Mouse (Mus musculus) embryonic stem cell, embryonic (primary cell): Measurements from ENCODE around the gene Slc2a8.

Source experiments
- CTCF ChIA-PET, 4 experiments: fragments of 300-600 bp in 2 of 4; fragments of 350-600 bp in 2 of 4; sonication (Branson Sonifier 250); formaldehyde crosslinking; loops; one replicate each; lab custom pipeline; 2022; ENCODE audit warnings: inconsistent platforms in 2 of 4; lab: Charles Lee
- POLR2A ChIA-PET, 4 experiments: fragments of 300-600 bp in 2 of 4; fragments of 350-600 bp in 2 of 4; sonication (Branson Sonifier 250); formaldehyde crosslinking; loops; one replicate each; lab custom pipeline; 2022; ENCODE audit warnings: antibody characterized with exemption in 4 of 4, inconsistent platforms in 1 of 4; lab: Charles Lee

The Slc2a8 gene

DNA sequence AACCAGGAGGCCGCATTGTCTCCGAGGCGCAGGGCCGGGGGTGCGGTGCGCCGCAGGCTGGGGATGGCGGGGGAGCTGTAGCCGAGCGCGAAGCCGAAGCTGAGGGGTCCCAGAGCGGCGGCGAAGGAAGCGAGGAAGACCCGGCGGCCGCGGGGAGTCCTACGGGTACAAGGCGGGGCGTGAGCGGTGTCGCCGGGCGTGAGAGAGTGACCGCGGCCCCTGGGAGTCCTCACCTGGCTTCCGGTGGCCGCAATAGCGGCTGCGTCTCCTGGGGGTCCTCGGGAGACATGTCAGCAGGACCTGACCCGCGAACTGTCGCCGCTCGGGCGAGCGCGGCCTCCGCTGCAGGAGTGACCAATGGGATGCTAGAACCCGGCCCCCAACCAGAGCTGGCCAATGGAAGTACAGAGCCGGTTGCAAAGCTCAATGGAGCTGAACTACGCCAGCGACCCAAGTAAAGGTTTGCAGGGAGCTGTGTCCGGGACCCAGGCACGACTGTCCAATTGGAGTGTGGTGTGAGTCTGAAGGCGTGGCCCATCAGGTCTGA, at the start of gene Slc2a8:
Slc2a8 (minus strand) TSS at position 359 of the 547 bp plus-strand sequence.
- ChIA-PET CTCF (interaction anchor here (0.6 to 2.1 kb wide), 40 partner anchors 9 to 1522 kb away, joined by 3 to 14 read pairs (median 4); partner anchors contain the start of genes Garnl3 (in 2 of the 4), Lrsam1 (in 1 of the 4), Rpl12 (in 1 of the 4) and Tor2a (in 1 of the 4)), POLR2A (interaction anchor here (0.6 to 17.2 kb wide), 88 partner anchors 8 to 721 kb away, joined by 3 to 290 read pairs (median 4); partner anchors contain the start of genes Lrsam1 (in 3 of the 4), Rpl12 (in 3 of the 4), Angptl2 (in 2 of the 4) and Garnl3 (in 2 of the 4))

GRCm38 (mm10) chr2:33025040-33025439, 43.2 kb upstream of the Slc2a8 start:
- ChIA-PET POLR2A (interaction anchor here in 3 of 4 experiments (0.6 to 2.1 kb wide), 24 partner anchors 8 to 268 kb away, joined by 3 to 6 read pairs (median 3); partner anchors contain the start of genes Lrsam1 (in 2 of the 3), Rpl12 (in 2 of the 3), Garnl3 (in 1 of the 3) and Slc2a8 (in 1 of the 3)), CTCF (interaction anchor here (0.6 to 1.6 kb wide), 8 partner anchors 9 to 377 kb away, joined by 3 to 6 read pairs (median 3); no protein-coding TSS in a partner anchor)

- ChIA-PET POLR2A (interaction anchor here in 2 of 4 experiments (0.7 to 2.1 kb wide), 16 partner anchors 8 to 267 kb away, joined by 3 to 6 read pairs (median 3); partner anchors contain the start of genes Lrsam1 (in 2 of the 2), Rpl12 (in 2 of the 2), Slc2a8 (in 1 of the 2) and Tor2a (in 1 of the 2)), CTCF (interaction anchor here (0.5 to 1.6 kb wide), 7 partner anchors 52 to 324 kb away, joined by 3 to 6 read pairs (median 4); no protein-coding TSS in a partner anchor)
Observed at GRCm38 (mm10) chr2:33024564-33024963, 42.7 kb upstream of the Slc2a8 start.

DNA sequence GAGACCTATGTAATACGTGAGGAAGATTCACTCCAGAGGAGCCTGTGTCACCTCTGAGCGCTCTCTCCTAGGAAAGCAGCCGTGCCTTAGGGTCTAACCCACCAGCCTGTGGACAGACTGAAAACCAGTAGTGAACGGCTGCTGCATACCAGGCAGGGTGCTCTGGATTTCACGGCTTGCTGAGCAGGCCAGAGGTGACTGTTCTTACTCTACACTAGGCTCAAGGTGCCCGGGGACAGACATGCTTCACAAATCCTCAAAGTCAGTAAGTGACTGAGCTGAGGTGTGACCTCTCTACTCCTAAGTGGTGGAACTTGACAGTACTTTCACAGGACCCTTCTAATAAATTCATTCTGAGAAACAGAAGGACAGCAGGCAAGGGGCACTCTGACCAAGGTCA, 41.0 kb upstream of the Slc2a8 start:
- POLR2A ChIA-PET, result interaction anchor here in 2 of 4 experiments (1.0 kb wide), 3 partner anchors 11 to 109 kb away, joined by 3 read pairs; partner anchors contain the start of gene Garnl3 (in 1 of the 2)
- CTCF ChIA-PET, result no interaction called here

GRCm38 (mm10) chr2:33018026-33018425, 36.1 kb upstream of the Slc2a8 start:
- ChIA-PET POLR2A (interaction anchor here in 2 of 4 experiments (0.5 to 1.8 kb wide), 9 partner anchors 10 to 401 kb away, joined by 3 to 9 read pairs (median 3); partner anchors contain the start of genes Lrsam1 (in 1 of the 2), Rpl12 (in 1 of the 2) and Slc2a8 (in 1 of the 2)), CTCF (interaction anchor here in 2 of 4 experiments (1.0 kb wide), 3 partner anchors 18 to 114 kb away, joined by 3 read pairs; partner anchors contain the start of gene Garnl3 (in 1 of the 2))

- CTCF ChIA-PET, result no interaction called here
- POLR2A ChIA-PET, result interaction anchor here in 1 of 4 experiments (1.8 kb wide), 1 partner anchor 56 kb away, joined by 9 read pairs; the partner anchor contains the start of genes Lrsam1 and Rpl12
Observed at GRCm38 (mm10) chr2:33017191-33017590, 35.3 kb upstream of the Slc2a8 start.

- CTCF ChIA-PET, result interaction anchor here in 1 of 4 experiments (0.9 kb wide), 1 partner anchor 9 kb away, joined by 3 read pairs; no protein-coding TSS in a partner anchor
- POLR2A ChIA-PET, result interaction anchor here in 1 of 4 experiments (1.2 kb wide), 1 partner anchor 116 kb away, joined by 3 read pairs; no protein-coding TSS in a partner anchor
Observed at GRCm38 (mm10) chr2:33014877-33015276, 33.0 kb upstream of the Slc2a8 start.

- CTCF ChIA-PET, result interaction anchor here (0.5 to 1.6 kb wide), 15 partner anchors 19 to 485 kb away, joined by 3 to 10 read pairs (median 4); partner anchors contain the start of genes Slc2a8 (in 1 of the 4) and Zbtb43 (in 1 of the 4)
- POLR2A ChIA-PET, result interaction anchor here in 2 of 4 experiments (0.6 to 2.0 kb wide), 7 partner anchors 10 to 549 kb away, joined by 3 to 10 read pairs (median 4); partner anchors contain the start of genes Lrsam1 (in 2 of the 2) and Rpl12 (in 2 of the 2)
Observed at GRCm38 (mm10) chr2:33009055-33009454, 27.2 kb upstream of the Slc2a8 start.

- CTCF ChIA-PET, result interaction anchor here in 2 of 4 experiments (0.7 to 1.3 kb wide), 4 partner anchors 10 to 403 kb away, joined by 3 to 5 read pairs (median 3); no protein-coding TSS in a partner anchor
Observed at GRCm38 (mm10) chr2:33005041-33005440, 23.2 kb upstream of the Slc2a8 start.

DNA sequence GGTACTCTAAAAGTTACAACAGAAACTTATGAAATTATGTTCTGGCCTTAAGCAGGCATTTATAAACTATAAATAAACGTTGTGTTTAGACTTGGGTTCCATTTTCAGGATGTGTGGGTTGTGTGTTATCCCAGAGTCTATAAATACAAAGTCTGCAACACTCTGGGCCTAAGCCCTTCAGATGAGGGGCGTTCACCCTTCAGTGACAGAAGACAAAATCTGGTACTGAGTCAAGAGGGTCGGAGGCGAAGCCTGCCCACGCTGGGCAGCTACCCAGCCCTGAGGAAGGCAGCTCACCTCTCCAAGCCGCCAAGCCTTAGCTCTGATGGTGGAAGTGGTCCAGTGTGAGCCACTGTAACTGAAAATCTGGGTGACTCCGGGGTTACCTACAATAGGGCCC, 20.3 kb upstream of the Slc2a8 start:
- ChIA-PET POLR2A (no interaction called here), CTCF (no interaction called here)

More at GRCm38 (mm10) chr2:33005041-33005440, 23.2 kb upstream of the Slc2a8 start:
- POLR2A ChIA-PET, result interaction anchor here (0.7 to 2.3 kb wide), 11 partner anchors 11 to 1414 kb away, joined by 3 to 7 read pairs (median 4); partner anchors contain the start of genes Lrsam1 (in 2 of the 4), Rpl12 (in 2 of the 4) and Slc2a8 (in 1 of the 4)

DNA sequence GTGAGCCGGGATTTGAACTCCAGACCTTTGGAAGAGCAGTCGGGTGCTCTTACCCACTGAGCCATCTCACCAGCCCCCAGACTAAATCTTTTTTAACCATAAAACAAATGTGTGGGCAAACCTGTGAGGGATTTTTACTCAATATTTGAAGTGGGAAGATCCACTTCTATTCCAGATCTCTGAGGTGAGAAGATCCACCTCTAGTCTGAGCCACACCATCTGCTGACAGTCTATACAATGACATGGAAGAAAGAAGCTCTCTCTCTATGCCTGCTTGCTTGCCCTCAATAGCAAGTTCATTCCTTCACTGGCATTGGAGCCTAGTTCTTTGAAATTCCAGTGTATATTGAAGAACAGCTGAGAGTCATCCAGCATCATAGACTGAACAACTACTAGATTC, 17.9 kb upstream of the Slc2a8 start:
- ChIA-PET POLR2A (interaction anchor here in 2 of 4 experiments (0.5 to 0.9 kb wide), 2 partner anchors 39 to 271 kb away, joined by 3 to 4 read pairs; partner anchors contain the start of genes Lrsam1 (in 1 of the 2) and Rpl12 (in 1 of the 2)), CTCF (interaction anchor here in 1 of 4 experiments (0.5 to 1.5 kb wide), 4 partner anchors 18 to 403 kb away, joined by 3 to 4 read pairs (median 4); partner anchors contain the start of gene Garnl3)

- CTCF ChIA-PET, result interaction anchor here in 3 of 4 experiments (0.5 to 1.1 kb wide), 6 partner anchors 12 to 545 kb away, joined by 3 to 4 read pairs (median 3); partner anchors contain the start of genes Angptl2 (in 1 of the 3), Slc2a8 (in 1 of the 3) and Tor2a (in 1 of the 3)
- POLR2A ChIA-PET, result interaction anchor here in 2 of 4 experiments (0.6 to 2.4 kb wide), 3 partner anchors 31 to 635 kb away, joined by 3 to 8 read pairs (median 4); no protein-coding TSS in a partner anchor
Observed at GRCm38 (mm10) chr2:32997792-32998191, 15.9 kb upstream of the Slc2a8 start.

DNA sequence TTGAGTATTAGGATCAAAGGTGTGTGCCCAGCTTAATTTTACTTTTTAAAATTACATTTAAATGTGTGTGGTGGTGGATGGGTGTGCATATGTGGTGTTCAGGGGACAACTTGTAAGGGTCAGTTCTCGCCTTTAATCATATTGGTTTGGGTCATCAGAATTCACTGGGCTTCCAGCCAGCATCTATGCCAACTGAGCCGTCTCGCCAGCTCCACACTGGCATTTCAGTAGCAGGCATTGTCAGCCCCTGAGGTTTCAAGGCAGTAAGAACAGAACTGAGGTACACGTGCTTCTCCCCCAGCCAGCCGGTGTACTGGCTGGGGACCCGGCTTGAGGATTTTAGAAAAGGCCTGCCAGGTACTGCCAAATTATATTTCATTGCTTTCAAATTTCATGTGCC, 15.2 kb upstream of the Slc2a8 start:
- ChIA-PET POLR2A (interaction anchor here in 3 of 4 experiments (0.6 to 2.4 kb wide), 4 partner anchors 30 to 658 kb away, joined by 3 to 8 read pairs (median 4); partner anchors contain the start of genes Lrsam1 (in 1 of the 3) and Rpl12 (in 1 of the 3)), CTCF (interaction anchor here in 1 of 4 experiments (1.1 kb wide), 1 partner anchor 13 kb away, joined by 3 read pairs; no protein-coding TSS in a partner anchor)

DNA sequence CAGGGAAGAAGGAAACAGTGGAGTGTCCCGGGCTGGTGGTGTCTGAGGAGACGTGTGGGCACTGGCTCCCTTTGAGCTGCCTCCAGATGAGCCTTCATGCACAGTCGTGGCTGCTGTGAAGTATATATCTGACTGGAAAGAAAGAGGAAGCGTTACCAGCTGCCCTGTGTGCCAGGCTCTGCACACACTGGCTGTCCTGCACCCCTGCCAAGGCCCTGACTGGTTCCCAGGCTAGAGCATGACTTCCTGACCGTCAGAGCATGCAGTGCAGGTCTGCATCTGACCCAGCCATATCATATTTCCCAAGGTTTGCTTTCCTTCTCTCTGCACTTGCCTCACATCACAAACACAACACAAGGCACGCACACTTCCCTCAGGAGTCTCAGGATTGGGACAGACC, 10.2 kb upstream of the Slc2a8 start:
- CTCF ChIA-PET, result interaction anchor here in 1 of 4 experiments (0.6 kb wide), 1 partner anchor 428 kb away, joined by 5 read pairs; no protein-coding TSS in a partner anchor
- POLR2A ChIA-PET, result interaction anchor here in 2 of 4 experiments (0.6 to 2.2 kb wide), 9 partner anchors 10 to 224 kb away, joined by 3 to 7 read pairs (median 3); partner anchors contain the start of genes Lrsam1 (in 2 of the 2), Rpl12 (in 2 of the 2), Angptl2 (in 1 of the 2) and Slc2a8 (in 1 of the 2)

- CTCF ChIA-PET, result interaction anchor here in 3 of 4 experiments (0.6 to 1.0 kb wide), 6 partner anchors 8 to 412 kb away, joined by 3 to 6 read pairs (median 3); partner anchors contain the start of gene Slc2a8 (in 1 of the 3)
- POLR2A ChIA-PET, result interaction anchor here in 2 of 4 experiments (0.9 to 1.2 kb wide), 3 partner anchors 26 to 141 kb away, joined by 3 read pairs; partner anchors contain the start of gene Garnl3 (in 1 of the 2)
Observed at GRCm38 (mm10) chr2:32990167-32990832, 8.4 kb upstream of the Slc2a8 start.

DNA sequence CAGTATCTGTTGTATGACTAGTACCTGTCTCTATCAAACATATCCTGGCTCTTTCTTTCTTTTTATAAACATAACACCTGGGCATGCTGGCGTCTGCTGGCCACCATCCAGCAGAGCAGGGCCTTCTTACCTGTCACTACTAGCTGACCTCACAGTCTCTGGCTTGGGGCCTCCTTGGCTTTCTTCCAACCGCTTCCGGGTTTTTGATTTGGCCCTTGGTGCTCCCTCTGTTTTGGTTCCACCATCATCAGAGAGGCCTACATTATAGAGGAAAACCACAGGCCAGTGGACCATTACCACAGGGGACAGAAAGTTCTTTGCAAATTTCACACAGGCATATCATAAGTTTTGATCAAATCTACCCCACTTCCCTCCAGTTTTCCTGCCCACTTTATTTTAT, 7.5 kb upstream of the Slc2a8 start:
- ChIA-PET CTCF (interaction anchor here in 2 of 4 experiments (0.6 to 1.0 kb wide), 4 partner anchors 17 to 413 kb away, joined by 3 to 5 read pairs (median 3); no protein-coding TSS in a partner anchor), POLR2A (interaction anchor here in 2 of 4 experiments (0.5 to 1.6 kb wide), 5 partner anchors 24 to 142 kb away, joined by 3 to 5 read pairs (median 3); partner anchors contain the start of genes Lrsam1 (in 2 of the 2), Rpl12 (in 2 of the 2) and Garnl3 (in 1 of the 2))
